In the genomic region with DNA sequence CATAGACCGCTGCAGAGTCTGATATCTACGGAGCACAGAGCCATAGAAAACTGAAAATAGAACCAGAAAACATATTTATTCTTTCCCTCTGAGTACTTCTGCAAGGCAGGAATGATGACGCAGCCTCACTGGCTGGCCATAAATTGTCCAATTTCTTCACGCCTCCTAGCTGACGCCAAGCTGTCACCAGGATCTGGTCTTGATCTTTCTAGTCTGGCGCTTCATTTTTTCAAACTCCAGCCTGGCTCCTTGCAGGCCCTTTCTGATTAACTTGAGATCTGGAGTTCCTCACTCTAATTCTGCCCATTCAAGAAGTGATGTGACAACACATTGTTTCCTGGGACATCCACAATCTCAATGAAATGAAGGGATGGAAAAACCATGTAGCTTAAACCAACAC, we compare ENCODE assay signal across 19 mouse cellular contexts.
A peak's percentile ranks its signal among the peaks of the same experiment; 100 is the strongest.
DNase-seq lines count a peak whose midpoint lies in the region; ATAC-seq and TF ChIP-seq lines count a peak whose summit lies in the region.
"Had no signal": no experiment of that assay in that cellular context is flagged by ENCODE, and none has a peak within 500 bp of the region (broad histone marks: within the 10 kb centered on the region; RNA-seq: fewer than 3 reads in every experiment).

No protein-coding gene starts in this region.

- DNase-seq in heart, postnatal 36 days = no peak
- DNase-seq in kidney, postnatal 0 days (ENCODE audit: low spot score) = peak; percentile 46
- peak; percentile 51 for DNase-seq in MN1 (ENCODE audit: low spot score)
- peak; percentile 13 for DNase-seq in embryo, embryonic 10.5 days (ENCODE audit: low spot score)
- DNase-seq: adrenal gland, adult 2 months; cerebellum, adult 9-11 months; lung, adult 2 months; retina, postnatal 1 day; thymus, adult 2 months had no signal

- no peak overlapping the region for H3K9ac ChIP-seq in heart, embryonic 13.5 days
- no peak overlapping the region for H3K9ac ChIP-seq in kidney, postnatal 0 days (ENCODE audit: low read depth, low read length)
- no peak overlapping the region for H3K9ac ChIP-seq in kidney, embryonic 14.5 days (ENCODE audit: low read depth, low read length)
- H3K9ac ChIP-seq: forebrain, embryonic 13.5 days; hindbrain, embryonic 13.5 days; liver, embryonic 12.5 days; stomach, embryonic 15.5 days had no signal

- ATAC-seq in heart, embryonic 13.5 days (ENCODE audit: extremely low read depth, insufficient number of reproducible peaks, low FRiP score, low TSS enrichment) = no peak; the same call in 1 of the 2 replicates
- no peak for ATAC-seq in kidney, postnatal 0 days (replicated peaks; ENCODE audit: low FRiP score, low read depth)
- no peak for ATAC-seq in kidney, embryonic 14.5 days (ENCODE audit: low FRiP score, low TSS enrichment)
- ATAC-seq in monocyte, adult 5-6 weeks (replicated peaks; ENCODE audit: insufficient number of reproducible peaks, low FRiP score, low TSS enrichment, poor library complexity, severe bottlenecking) = no peak
- ATAC-seq: forebrain, embryonic 13.5 days; inflammation-experienced regulatory T-cells, adult 6 months; liver, embryonic 12.5 days had no signal

- no peaks in the 10 kb centered on the region for H3K36me3 ChIP-seq in heart, embryonic 13.5 days
- no peaks in the 10 kb centered on the region for H3K36me3 ChIP-seq in kidney, postnatal 0 days (ENCODE audit: insufficient read depth, low read length)
- H3K36me3 ChIP-seq in kidney, embryonic 14.5 days (ENCODE audit: control insufficient read depth, insufficient read depth, low read length) = no peaks in the 10 kb centered on the region
- H3K36me3 ChIP-seq: hindbrain, embryonic 13.5 days; liver, embryonic 12.5 days; stomach, embryonic 15.5 days had no signal

- 22% methylated on average over 6 of the region's 6 CpGs for WGBS in heart, embryonic 13.5 days
- 55% methylated on average over 6 of the region's 6 CpGs for WGBS in kidney, postnatal 0 days
- 48% methylated on average over 6 of the region's 6 CpGs for WGBS in kidney, embryonic 14.5 days

- no peak for TF ChIP-seq CTCF in kidney, postnatal 0 days (IDR thresholded peaks at IDR 0.05; ENCODE audit: low read depth)

- H3K4me1 ChIP-seq in heart, embryonic 13.5 days = peaks cover 14% of the 10 kb centered on the region
- no peaks in the 10 kb centered on the region for H3K4me1 ChIP-seq in kidney, postnatal 0 days (replicated peaks; ENCODE audit: insufficient read depth, low read length)
- H3K4me1 ChIP-seq in kidney, embryonic 14.5 days (ENCODE audit: control insufficient read depth, insufficient read depth, low read length) = peaks cover 4% of the 10 kb centered on the region; the same call in 1 of the 2 replicates
- H3K4me1 ChIP-seq: forebrain, embryonic 13.5 days; liver, embryonic 12.5 days; stomach, embryonic 15.5 days had no signal

- H3K9me3 ChIP-seq in heart, embryonic 13.5 days = no peaks in the 10 kb centered on the region
- H3K9me3 ChIP-seq in kidney, postnatal 0 days (replicated peaks; ENCODE audit: low read length) = no peaks in the 10 kb centered on the region
- H3K9me3 ChIP-seq in kidney, embryonic 14.5 days (ENCODE audit: control insufficient read depth, low read length) = no peaks in the 10 kb centered on the region
- H3K9me3 ChIP-seq: forebrain, embryonic 13.5 days; hindbrain, embryonic 13.5 days; liver, embryonic 12.5 days; stomach, embryonic 15.5 days had no signal

- peaks cover 27% of the 10 kb centered on the region for H3K27me3 ChIP-seq in heart, embryonic 13.5 days (replicated peaks)
- no peaks in the 10 kb centered on the region for H3K27me3 ChIP-seq in kidney, postnatal 0 days (ENCODE audit: insufficient read depth, low read length)
- H3K27me3 ChIP-seq in kidney, embryonic 14.5 days (ENCODE audit: control insufficient read depth, insufficient read depth, low read length) = no peaks in the 10 kb centered on the region
- H3K27me3 ChIP-seq: forebrain, embryonic 13.5 days; hindbrain, embryonic 13.5 days; liver, embryonic 12.5 days; stomach, embryonic 15.5 days had no signal

- peak overlapping the region; percentile 1; the same call in 1 of the 2 replicates for H3K4me2 ChIP-seq in heart, embryonic 13.5 days
- H3K4me2 ChIP-seq in kidney, postnatal 0 days (ENCODE audit: low read length) = no peak overlapping the region
- no peak overlapping the region for H3K4me2 ChIP-seq in kidney, embryonic 14.5 days (replicated peaks; ENCODE audit: low read depth, low read length)
- H3K4me2 ChIP-seq: forebrain, embryonic 13.5 days; hindbrain, embryonic 13.5 days; liver, embryonic 12.5 days; midbrain, embryonic 11.5 days; stomach, embryonic 15.5 days had no signal

- intact Hi-C loops in heart, postnatal 36 days (cut with DNase I) = no loop called here

- no peak overlapping the region for H3K27ac ChIP-seq in heart, embryonic 13.5 days (replicated peaks)
- no peak overlapping the region for H3K27ac ChIP-seq in kidney, postnatal 0 days
- H3K27ac ChIP-seq in kidney, embryonic 14.5 days (ENCODE audit: low read depth, low read length) = no peak overlapping the region
- H3K27ac ChIP-seq: forebrain, embryonic 13.5 days; hindbrain, embryonic 13.5 days; liver, embryonic 12.5 days; stomach, embryonic 15.5 days had no signal

- no peak overlapping the region for H3K4me3 ChIP-seq in heart, embryonic 13.5 days
- H3K4me3 ChIP-seq in kidney, postnatal 0 days (replicated peaks; ENCODE audit: low read depth, low read length) = no peak overlapping the region
- H3K4me3 ChIP-seq in kidney, embryonic 14.5 days (ENCODE audit: low read length) = no peak overlapping the region
- H3K4me3 ChIP-seq: erythroblast, embryonic 14.5 days; forebrain, embryonic 13.5 days; hindbrain, embryonic 13.5 days; liver, embryonic 12.5 days; stomach, embryonic 15.5 days had no signal

Comparison
In these comparisons a context has a peak if more than half of its experiments do, and no peak if none do; other contexts are left out.
1. DNase-seq: peak in kidney, postnatal 0 days (single experiment), MN1 (single experiment) and embryo, embryonic 10.5 days (single experiment); none in heart, postnatal 36 days (0 of 2).